Mouse (Mus musculus) bone marrow macrophage, adult 2 months (primary cell): ENCODE results near the gene Nsl1. TPM values are rescaled to one million over a fixed set of nuclear protein-coding genes. Genes with fewer than 3 reads are reported as not detected.
A peak's percentile ranks its signal among the peaks of the same experiment; 100 is the strongest.

Source experiments
- H3K27ac ChIP-seq: 2 replicates; pipeline ENCODE4 v1.5.1; 2012; ENCODE audit warnings: low read depth, low read length; ENCODE audit not compliant: insufficient read depth
- H3K4me1 ChIP-seq: 2 replicates; pipeline ENCODE4 v1.6.1; 2012; ENCODE audit warnings: low read length; ENCODE audit not compliant: control insufficient read depth, insufficient read depth
- H3K4me3 ChIP-seq: 2 replicates; pipeline ENCODE4 v1.5.1; 2012; ENCODE audit warnings: mild to moderate bottlenecking, low read length, moderate library complexity; ENCODE audit not compliant: insufficient read depth
- CTCF ChIP-seq: IDR thresholded peaks from 2 replicates; pipeline ENCODE4 v1.5.1; 2012; ENCODE audit warnings: low read depth, mild to moderate bottlenecking, low read length, moderate library complexity
- POLR2A ChIP-seq: IDR thresholded peaks from 2 replicates; pipeline ENCODE4 v1.6.1; 2012; ENCODE audit warnings: mild to moderate bottlenecking, low read depth, low read length, borderline replicate concordance
- polyA plus RNA-seq: library from polyadenylated mRNA; stranded (reverse); fragments of >200 nt; gene quantifications from 2 replicates; pipeline ENCODE4 v1.2.4, GENCODE M21; 2012; ENCODE audit not compliant: missing spikeins, insufficient read depth, insufficient read length

Nsl1 gene
- polyA plus RNA-seq, 1 experiment: 9.5 TPM

- Histone ChIP-seq H3K27ac (no peak overlapping the region), H3K4me1 (peaks cover 9% of the 10 kb centered on the region), H3K4me3 (no peak overlapping the region)
- TF ChIP-seq POLR2A (no peak), CTCF (no peak)
Measured at GRCm38 (mm10) chr1:191102730-191103370, 40.0 kb downstream of the Nsl1 start.

- peaks cover 20% of the 10 kb centered on the region for H3K4me1 ChIP-seq
- no peak overlapping the region for H3K4me3 ChIP-seq
- TF ChIP-seq CTCF (no peak), POLR2A (no peak)
- H3K27ac ChIP-seq: no peak overlapping the region
Measured at GRCm38 (mm10) chr1:191105246-191105645, 42.4 kb downstream of the Nsl1 start.

- Histone ChIP-seq H3K4me3 (no peak overlapping the region), H3K27ac (no peak overlapping the region), H3K4me1 (peaks cover 38% of the 10 kb centered on the region)
- TF ChIP-seq POLR2A (no peak), CTCF (no peak)
Measured at GRCm38 (mm10) chr1:191107306-191107705, 44.5 kb downstream of the Nsl1 start.

DNA sequence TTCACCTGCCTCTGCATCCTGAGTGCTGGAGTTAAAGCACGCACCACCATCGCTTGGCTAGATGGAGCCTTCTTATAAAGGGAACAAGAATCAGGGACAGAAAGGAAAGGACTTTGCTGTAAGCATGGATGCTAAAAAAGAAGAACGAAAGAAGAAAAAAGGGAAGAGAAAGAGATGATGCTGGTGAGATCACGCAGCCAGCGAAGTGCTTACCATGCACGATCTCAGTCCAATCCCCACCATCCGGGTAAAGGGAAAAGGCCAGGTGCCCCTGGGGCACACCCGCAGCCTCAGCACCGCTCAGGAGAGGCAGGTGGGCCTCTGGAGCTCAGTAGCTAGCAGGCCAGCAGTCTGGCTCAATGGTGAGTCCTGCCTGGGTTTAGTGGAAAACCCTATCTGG lies 47.1 kb downstream of the Nsl1 start:
- peak overlapping the region; percentile 87 for H3K27ac ChIP-seq
- TF ChIP-seq POLR2A: no peak
- TF ChIP-seq CTCF: no peak
- no peak overlapping the region for H3K4me3 ChIP-seq
- H3K4me1 ChIP-seq: peaks cover 47% of the 10 kb centered on the region

DNA sequence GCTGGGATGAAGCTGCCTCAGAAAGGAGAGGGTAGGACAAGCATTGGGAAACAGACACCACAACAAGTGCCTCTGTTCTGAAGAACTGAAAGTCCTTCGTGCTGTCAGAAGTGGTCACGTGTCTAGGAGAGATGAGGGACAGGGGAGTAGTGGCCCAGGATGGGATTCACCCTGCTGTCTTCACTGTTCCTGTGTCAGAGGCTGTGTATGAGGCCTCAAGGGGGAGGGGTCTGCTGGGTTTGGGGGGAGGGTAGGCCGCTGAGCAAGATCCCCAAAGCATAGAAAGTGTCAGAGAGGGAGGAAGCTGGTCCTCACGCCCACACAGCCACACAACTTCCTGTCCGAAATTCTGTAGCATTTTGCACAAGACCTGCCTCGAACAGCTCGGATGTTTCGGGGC lies 48.3 kb downstream of the Nsl1 start:
- Histone ChIP-seq H3K4me3 (peak overlapping the region; percentile 11), H3K4me1 (peaks cover 56% of the 10 kb centered on the region), H3K27ac (peak overlapping the region; percentile 87)
- TF ChIP-seq POLR2A (no peak), CTCF (no peak)

- H3K27ac ChIP-seq: no peak overlapping the region
- TF ChIP-seq POLR2A (no peak), CTCF (no peak)
- H3K4me3 ChIP-seq: no peak overlapping the region
- peaks cover 52% of the 10 kb centered on the region for H3K4me1 ChIP-seq
Measured at GRCm38 (mm10) chr1:191114868-191115267, 52.1 kb downstream of the Nsl1 start.

- H3K4me1 ChIP-seq: peaks cover 51% of the 10 kb centered on the region
- no peak overlapping the region for H3K27ac ChIP-seq
- no peak for TF ChIP-seq CTCF
- no peak for TF ChIP-seq POLR2A
- no peak overlapping the region for H3K4me3 ChIP-seq
Measured at GRCm38 (mm10) chr1:191115514-191116238, 52.9 kb downstream of the Nsl1 start.

- peaks cover 54% of the 10 kb centered on the region for H3K4me1 ChIP-seq
- peak overlapping the region; percentile 50 for H3K27ac ChIP-seq
- TF ChIP-seq POLR2A: no peak
- TF ChIP-seq CTCF: no peak
- H3K4me3 ChIP-seq: no peak overlapping the region
Measured at GRCm38 (mm10) chr1:191122744-191123143, 59.9 kb downstream of the Nsl1 start.

DNA sequence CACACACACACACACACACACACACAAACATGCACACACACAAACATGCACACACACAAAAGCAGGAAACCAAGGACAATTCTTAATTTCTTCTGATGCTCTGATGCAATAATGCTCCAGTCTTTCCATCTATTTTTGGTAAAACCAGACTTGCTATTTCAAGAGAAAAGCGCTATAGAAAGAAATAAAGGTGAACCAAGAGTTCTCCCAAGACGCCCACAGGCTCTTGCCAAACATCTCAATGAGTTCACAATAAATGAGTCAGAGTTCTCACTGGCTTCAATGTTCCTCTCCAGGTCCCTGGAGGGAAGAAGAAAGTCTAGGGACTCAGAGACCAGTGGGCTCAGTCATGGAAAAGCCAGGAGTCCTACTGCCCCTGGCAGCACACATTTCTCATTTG lies 60.9 kb downstream of the Nsl1 start:
- TF ChIP-seq CTCF (no peak), POLR2A (no peak)
- Histone ChIP-seq H3K4me3 (no peak overlapping the region), H3K27ac (no peak overlapping the region), H3K4me1 (peaks cover 52% of the 10 kb centered on the region)

DNA sequence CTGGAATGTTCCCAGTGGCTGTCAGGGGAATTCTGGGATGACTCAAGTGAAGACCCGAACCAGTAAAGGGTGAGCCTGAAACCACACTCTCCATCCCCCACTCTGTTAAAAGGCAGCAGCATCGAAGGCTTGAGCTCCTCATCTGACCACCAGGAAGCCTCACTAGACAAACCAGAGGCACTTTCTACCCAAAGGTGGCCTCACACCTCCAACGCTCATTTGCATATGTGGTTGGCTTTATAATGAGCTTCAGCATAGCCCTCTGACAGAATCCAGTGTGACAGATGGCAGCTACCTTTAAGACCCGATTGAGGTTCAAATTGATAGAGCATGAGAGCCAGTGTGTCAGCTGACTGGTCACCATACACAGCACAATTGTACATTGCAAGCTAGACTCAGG lies 61.5 kb downstream of the Nsl1 start:
- TF ChIP-seq CTCF (no peak), POLR2A (no peak)
- Histone ChIP-seq H3K4me3 (no peak overlapping the region), H3K4me1 (peaks cover 46% of the 10 kb centered on the region), H3K27ac (no peak overlapping the region)

DNA sequence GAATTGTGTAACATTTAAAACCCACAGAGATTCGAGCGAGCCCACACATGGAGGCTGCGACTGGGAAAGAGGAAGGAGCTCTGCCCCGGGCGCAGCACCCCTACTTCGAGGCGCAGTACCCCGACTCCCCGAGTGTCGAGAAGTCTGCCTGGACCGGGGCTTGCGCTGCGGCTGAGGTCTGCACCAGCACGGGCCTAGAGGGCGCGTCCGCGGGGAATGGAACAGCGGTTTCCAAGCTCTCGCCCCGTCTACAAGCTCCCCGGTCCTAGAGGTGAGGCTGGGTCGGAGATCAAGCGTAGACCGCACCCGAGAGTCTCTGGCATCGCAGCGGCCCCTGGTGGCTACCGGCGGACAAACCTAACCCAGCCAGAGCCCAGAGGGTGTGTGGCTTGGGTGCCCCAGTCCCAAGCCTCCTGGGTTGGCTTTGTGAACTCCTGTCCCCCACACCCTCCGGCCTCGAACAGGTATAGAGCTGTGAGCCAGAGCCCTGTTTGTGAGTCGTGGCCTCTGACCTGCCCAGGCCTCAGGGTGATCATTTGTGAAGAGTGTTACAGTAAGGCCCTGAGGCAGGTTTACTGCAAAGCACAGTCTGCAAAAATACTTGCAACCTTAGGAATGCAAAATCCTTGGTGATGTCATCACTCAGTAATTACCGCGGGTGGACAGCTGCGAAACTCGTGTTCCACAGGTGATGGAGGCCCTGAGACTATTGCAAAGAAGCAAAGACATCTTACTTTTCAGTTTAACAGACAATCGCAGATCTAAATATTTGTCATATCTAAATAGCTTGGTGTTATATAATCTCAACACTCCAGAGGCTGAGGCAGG lies 63.2 kb downstream of the Nsl1 start:
- peak overlapping the region; percentile 39 for H3K27ac ChIP-seq
- peak overlapping the region; percentile 65 for H3K4me3 ChIP-seq
- H3K4me1 ChIP-seq: peaks cover 35% of the 10 kb centered on the region
- TF ChIP-seq CTCF (peak; percentile 68), POLR2A (no peak)
